Mouse (Mus musculus) liver, postnatal 0 days (tissue): Measurements from ENCODE around the gene Neo1.

ENCODE experiments used
- CTCF ChIP-seq: sonication (generic); IDR thresholded peaks from 2 replicates; pipeline ENCODE4 v1.5.1; 2016; ENCODE audit warnings: antibody characterized with exemption, low read depth
- EP300 ChIP-seq: IDR thresholded peaks from 2 replicates; pipeline ENCODE4 v1.6.1; 2016; ENCODE audit warnings: antibody characterized with exemption, low read depth, mild to moderate bottlenecking

DNA sequence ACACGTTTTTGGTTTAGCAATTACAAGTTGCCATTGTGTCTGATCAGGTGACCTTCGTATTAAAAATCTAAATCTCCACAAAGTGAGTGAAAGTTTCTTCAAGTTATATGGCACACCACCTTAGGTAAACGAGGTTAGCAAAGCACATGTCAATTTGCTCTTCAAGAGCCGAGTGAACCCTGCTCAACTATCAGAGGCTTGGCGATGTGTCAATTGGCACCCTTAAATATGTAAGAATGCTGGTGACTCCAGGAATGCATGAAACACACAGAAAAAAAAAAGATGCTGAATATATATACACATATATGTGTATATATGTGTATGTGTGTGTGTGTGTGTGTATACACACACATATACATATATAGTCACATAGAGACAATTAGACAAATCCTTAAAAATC, 1.4 kb downstream of the Neo1 start:
- TF ChIP-seq CTCF (no peak), EP300 (no peak)
